Mouse (Mus musculus): Measurements from ENCODE around the gene Gm28539.

Gene Gm28539

GRCm38 (mm10) chr16:18849521-18850190 is 13.3 kb downstream of the Gm28539 start:
- 89% methylated on average over 17 of the region's 17 CpGs for WGBS

DNA sequence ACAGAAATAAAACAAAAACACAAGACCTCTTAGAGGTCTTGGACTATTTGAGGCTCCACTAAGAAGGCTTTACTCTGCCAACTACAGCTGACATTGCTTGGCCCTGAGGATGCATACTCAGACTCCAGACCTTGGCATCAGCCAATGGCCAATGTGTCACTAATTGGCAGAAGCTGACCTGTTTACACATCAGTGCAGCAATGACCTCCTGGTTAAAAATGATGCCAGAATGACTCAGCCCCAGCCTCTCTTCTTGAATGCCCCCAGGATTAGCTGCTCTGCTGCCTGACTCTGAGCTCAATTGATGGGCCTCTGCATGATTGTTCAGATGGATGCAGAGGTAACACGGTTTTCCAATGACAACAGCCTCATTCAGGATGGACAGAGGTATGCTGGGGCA is 23.8 kb downstream of the Gm28539 start:
- WGBS = 56% methylated on average over 1 of the region's 1 CpGs

GRCm38 (mm10) chr16:18870495-18870894 is 34.1 kb downstream of the Gm28539 start:
- WGBS = 74% methylated on average over 1 of the region's 1 CpGs

- WGBS = under 1% methylated on average over 17 of the region's 17 CpGs
These were observed 39.7 kb downstream of the Gm28539 start for GRCm38 (mm10) chr16:18876091-18876441.

DNA sequence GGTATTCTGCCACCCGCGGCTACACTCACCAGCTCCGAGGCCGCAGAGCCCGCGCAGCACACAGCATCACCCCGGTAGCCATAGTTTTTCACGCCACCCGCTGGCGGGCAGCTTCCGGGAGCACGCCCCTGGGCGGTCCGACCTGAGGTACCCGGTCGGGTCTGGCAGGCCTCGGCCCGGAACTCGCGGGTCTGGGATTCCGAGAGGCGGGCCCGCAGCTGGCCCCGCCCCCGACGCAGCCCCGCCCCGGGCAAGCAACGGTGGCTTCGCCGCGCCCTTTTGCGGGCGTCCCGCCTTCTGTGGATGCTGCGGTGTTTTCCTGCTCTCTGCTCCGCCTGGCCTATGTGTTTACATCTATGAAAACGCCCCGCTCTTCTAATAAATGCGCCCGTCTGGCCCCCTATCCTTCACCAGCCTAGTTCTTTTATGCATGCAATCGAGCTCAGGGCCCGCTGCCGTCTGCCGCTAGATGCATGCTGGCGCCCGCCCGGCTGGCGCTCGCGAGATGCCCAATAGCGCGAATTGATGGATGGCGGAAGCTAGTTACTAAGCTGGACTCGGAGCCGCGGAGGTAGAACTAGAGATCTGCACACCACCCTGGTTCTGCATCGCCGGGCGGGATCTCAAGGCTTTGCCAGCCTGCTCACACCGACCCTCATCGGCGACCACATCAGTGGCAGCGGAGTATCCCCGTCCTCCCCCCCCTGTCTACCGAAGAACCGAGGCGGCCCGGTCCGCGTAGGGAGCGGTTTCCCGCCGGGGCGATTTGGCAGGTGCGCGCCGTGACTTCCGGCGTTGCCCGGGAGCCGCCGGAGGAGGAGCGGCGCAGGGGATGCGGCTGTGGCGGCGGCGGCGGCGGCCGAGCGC is 40.3 kb downstream of the Gm28539 start, which contains the start of the genes Mrpl40 and Hira:
Gene Mrpl40 (minus strand): TSS at position 421 of the 867 bp plus-strand sequence.
Gene Hira (plus strand): TSS at position 596 of the 867 bp plus-strand sequence.
- WGBS = under 1% methylated on average over 92 of the region's 93 CpGs

GRCm38 (mm10) chr16:18877386-18878090 is 41.2 kb downstream of the Gm28539 start:
- WGBS = under 1% methylated on average over 43 of the region's 43 CpGs

DNA sequence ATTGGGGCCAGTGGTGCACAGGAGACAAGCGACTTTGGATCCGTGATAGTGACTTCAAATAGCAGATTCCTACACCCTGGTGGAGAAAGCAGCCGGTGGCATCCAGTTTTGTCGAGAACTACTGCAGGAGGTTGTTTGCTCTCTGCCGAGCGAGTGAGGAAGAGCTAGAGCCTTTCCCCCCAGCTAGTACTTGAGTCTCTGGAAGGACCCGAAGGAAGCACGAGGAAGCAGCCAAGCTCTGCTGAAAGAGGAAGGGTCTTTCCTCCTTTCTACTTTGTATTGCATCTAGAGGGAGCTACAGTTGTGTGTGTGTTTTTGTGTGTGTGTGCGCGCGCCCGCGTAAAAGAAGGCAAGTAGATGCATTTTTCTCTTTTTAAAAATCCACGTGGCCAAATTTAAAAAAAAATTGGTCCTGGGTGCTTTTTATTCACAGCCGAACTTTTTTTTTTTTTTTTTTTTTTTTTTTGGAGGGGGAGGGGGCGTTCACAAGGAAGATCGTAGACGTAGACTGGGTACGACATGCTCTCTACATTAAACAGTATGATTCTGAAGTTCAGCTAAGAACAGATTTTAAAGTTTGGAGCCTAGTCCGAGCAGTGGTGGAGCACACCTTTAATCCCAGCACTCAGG is 41.8 kb downstream of the Gm28539 start:
- 8% methylated on average over 20 of the region's 20 CpGs for WGBS

- WGBS = 78% methylated on average over 4 of the region's 4 CpGs
These were observed 57.5 kb downstream of the Gm28539 start for GRCm38 (mm10) chr16:18893840-18894372.

DNA sequence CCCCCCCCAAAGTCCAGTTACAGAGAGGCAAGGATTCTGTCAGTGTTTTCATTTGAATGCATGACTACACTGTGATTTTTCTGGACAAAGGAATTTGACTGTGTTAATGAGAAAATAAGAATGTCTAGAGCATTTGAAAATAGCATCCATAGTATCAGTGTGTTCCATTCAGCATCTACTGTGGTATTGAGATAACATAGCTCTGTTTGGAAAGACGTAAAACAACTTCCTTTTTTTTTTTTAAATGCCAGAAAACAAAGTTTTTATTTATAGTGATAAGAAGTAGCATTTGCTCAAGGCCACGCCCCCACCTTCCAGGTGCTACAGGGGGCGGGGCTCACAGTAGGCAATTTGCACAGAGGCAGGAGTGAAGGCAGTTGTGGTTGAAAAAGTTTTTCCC is 58.9 kb downstream of the Gm28539 start:
- WGBS = 79% methylated on average over 3 of the region's 3 CpGs

- 76% methylated on average over 10 of the region's 10 CpGs for WGBS
These were observed 60.0 kb downstream of the Gm28539 start for GRCm38 (mm10) chr16:18896429-18896828.

DNA sequence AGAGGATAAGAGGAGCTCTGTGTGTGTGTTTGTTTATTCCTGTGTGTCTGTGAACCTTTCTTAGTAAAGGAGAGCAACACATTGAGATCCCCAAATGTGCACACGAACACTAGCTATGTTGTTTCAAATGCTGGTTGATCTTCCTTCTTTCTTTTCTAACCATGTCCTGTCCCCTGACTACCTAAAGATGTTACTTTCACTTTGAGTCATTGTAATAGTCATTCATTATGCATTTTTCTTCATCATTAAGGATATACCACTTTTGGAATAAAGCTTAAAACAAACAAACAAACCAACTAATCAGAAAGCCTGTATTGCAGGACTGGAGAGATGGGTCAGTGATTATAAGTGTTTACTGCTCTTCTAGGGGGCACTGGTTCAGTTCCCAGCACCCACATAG is 69.3 kb downstream of the Gm28539 start:
- WGBS = 84% methylated on average over 1 of the region's 1 CpGs

- WGBS = 90% methylated on average over 4 of the region's 4 CpGs
These were observed 79.7 kb downstream of the Gm28539 start for GRCm38 (mm10) chr16:18916064-18916463.

DNA sequence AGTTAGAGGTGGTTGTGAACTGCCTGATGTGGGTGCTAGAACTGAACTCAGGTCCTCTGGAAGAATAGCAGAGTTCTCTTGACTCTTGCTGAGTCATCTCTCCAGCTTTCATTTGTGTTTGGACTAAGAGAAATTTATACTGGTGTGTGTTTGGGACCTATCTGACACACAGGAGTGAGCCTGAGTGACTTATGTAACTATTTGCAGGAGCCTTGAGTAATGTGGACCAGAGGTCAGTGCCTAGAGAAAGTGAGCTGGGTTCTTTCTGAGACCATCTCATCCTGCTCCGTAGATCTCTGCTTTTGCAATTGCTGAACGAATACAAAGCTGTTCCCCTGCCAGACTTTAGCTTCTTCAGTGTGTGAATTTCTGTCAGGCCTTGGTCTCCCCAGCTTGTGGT is 85.4 kb downstream of the Gm28539 start:
- 81% methylated on average over 2 of the region's 2 CpGs for WGBS

GRCm38 (mm10) chr16:18927963-18928362 is 91.6 kb downstream of the Gm28539 start:
- WGBS = 98% methylated on average over 1 of the region's 1 CpGs

DNA sequence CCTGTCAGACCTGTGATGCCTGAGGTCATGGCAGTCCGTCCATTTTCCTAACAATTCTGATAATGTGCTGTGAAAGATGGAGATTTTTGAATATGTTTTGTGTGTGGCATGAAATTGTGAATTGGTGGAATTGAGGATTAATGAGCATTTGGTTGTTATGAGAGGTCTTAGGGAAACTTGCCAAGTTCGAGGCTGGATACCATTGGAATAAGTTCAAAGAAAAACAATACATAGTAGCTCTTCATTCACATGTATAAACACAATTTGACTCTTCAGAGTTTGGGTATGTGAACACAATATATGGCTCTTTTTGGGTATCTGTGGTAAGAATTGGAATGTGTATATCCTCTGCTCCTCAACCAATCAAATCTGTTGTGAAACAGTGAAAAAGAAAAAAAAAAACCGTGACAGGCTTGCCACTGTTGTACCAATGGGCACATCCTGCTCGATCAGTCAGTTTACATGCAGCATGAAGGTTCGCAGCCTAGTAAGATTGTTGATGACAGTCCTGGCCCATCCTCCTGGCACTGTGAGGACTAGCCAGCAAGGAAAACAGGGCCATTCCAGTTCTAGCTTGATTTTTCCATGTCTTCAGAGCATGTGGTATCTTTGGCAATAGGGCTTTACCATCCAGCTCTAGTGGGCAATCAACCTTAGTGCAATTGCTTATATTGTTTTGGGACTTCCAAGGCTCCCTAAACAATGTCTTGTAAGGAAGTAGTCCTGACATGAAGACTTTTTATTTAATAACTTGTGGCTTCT is 102.1 kb downstream of the Gm28539 start:
- 71% methylated on average over 5 of the region's 5 CpGs for WGBS

- 89% methylated on average over 6 of the region's 6 CpGs for WGBS
These were observed 107.5 kb downstream of the Gm28539 start for GRCm38 (mm10) chr16:18943906-18944305.

DNA sequence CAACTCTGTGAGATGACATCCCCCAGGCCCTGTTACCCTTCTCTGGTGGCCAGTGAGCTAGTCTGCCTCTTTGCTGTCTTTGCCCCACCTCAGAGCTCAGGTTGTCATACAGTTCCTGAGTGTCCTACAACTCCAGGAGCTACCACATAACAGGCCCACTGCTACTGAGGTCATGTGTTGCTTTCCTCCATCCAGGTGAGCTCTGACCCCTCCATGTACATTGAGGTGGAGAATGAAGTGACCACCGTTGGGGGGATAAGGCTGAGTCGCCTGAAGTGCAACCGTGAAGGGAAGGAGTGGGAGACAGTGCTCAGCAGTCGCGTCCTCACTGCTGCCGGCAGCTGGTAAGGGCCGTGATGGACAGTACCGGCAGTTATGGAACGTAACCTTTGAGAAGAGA is 112.6 kb downstream of the Gm28539 start:
- 95% methylated on average over 9 of the region's 9 CpGs for WGBS

GRCm38 (mm10) chr16:18950351-18950750 is 114.0 kb downstream of the Gm28539 start:
- 98% methylated on average over 2 of the region's 2 CpGs for WGBS

- 87% methylated on average over 3 of the region's 3 CpGs for WGBS
These were observed 118.7 kb downstream of the Gm28539 start for GRCm38 (mm10) chr16:18955070-18955469.

DNA sequence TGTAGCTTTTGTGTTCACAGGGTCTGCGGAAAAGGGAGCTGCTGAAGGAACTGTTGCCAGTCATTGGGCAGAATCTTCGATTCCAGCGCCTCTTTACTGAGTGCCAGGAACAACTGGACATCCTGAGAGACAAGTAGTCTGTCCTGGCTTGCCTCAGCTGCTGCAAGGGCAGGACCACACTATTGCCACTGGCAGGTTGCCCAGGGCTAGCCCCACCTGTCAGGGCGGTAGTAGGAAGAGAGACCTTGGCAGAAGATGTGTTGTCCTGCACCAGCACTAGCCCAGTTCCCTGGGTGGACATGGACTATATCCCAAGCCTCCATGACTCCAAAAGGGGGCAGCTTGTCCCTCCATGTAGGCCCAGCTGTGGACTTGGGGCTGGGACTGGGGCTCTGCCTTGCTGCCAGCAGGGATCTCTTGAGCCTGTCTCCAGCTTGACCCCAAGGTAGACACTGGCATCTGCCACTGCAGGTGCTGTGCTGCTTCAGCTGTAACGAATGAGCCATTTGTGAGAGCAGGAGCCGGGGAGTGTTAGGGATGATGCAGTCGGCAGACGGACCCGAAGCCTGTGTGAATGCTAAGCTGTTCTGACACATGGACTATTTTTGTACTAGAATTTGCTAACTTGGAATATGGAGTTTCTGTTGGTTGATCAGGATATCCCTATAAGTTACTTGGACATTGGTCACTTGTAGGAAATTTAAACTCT is 133.2 kb downstream of the Gm28539 start:
- WGBS = 67% methylated on average over 9 of the region's 9 CpGs

Measured in cerebral cortex, adult 2 months (tissue).